9 mouse cellular contexts compared by ENCODE assay signal in genomic region chr5:29435491-29435890, GRCm38 (mm10). TPM values are rescaled to one million over a fixed set of nuclear protein-coding genes. Genes with fewer than 3 reads are reported as not detected.
DNase-seq lines count a peak whose midpoint lies in the region; ATAC-seq lines count a peak whose summit lies in the region.
"Had no signal": no experiment of that assay in that cellular context is flagged by ENCODE, and none has a peak within 500 bp of the region (broad histone marks: within the 10 kb centered on the region; RNA-seq: fewer than 3 reads in every experiment).

No protein-coding gene starts in this region.

- H3K9me3 ChIP-seq in heart, embryonic 14.5 days (ENCODE audit: control insufficient read depth, low read length) = no peaks in the 10 kb centered on the region
- no peaks in the 10 kb centered on the region for H3K9me3 ChIP-seq in hindbrain, embryonic 13.5 days
- no peaks in the 10 kb centered on the region for H3K9me3 ChIP-seq in midbrain, embryonic 13.5 days

- peak overlapping the region; percentile 87 for H3K9ac ChIP-seq in heart, embryonic 14.5 days (ENCODE audit: low read length)
- H3K9ac ChIP-seq in hindbrain, embryonic 13.5 days = peak overlapping the region; percentile 90
- H3K9ac ChIP-seq in midbrain, embryonic 13.5 days (replicated peaks) = peak overlapping the region; percentile 84

- peak overlapping the region; percentile 84 to 86 for H3K4me3 ChIP-seq in heart, embryonic 14.5 days (ENCODE audit: control insufficient read depth in 1 of 2, insufficient read depth in 1 of 2, low read depth in 1 of 2, low read length in 2 of 2)
- peak overlapping the region; percentile 95 for H3K4me3 ChIP-seq in hindbrain, embryonic 13.5 days
- peak overlapping the region; percentile 95 for H3K4me3 ChIP-seq in midbrain, embryonic 13.5 days (replicated peaks)

- H3K4me1 ChIP-seq in heart, embryonic 14.5 days (ENCODE audit: control insufficient read depth in 2 of 2, insufficient read depth in 2 of 2, low read length in 2 of 2) = peaks cover 8 to 13% of the 10 kb centered on the region in 2 experiments
- peaks cover 31% of the 10 kb centered on the region for H3K4me1 ChIP-seq in hindbrain, embryonic 13.5 days (replicated peaks)
- peaks cover 34% of the 10 kb centered on the region for H3K4me1 ChIP-seq in midbrain, embryonic 13.5 days (replicated peaks)

- H3K36me3 ChIP-seq in heart, embryonic 14.5 days (ENCODE audit: control insufficient read depth, insufficient read depth, low read length) = peaks cover 50% of the 10 kb centered on the region
- peaks cover 32% of the 10 kb centered on the region for H3K36me3 ChIP-seq in hindbrain, embryonic 13.5 days
- H3K36me3 ChIP-seq in midbrain, embryonic 13.5 days = peaks cover 40% of the 10 kb centered on the region

- peaks cover 6% of the 10 kb centered on the region; the same call in 1 of the 2 replicates for H3K27me3 ChIP-seq in heart, embryonic 14.5 days (ENCODE audit: control insufficient read depth, insufficient read depth, low read length)
- peaks cover 26% of the 10 kb centered on the region for H3K27me3 ChIP-seq in hindbrain, embryonic 13.5 days
- H3K27me3 ChIP-seq in midbrain, embryonic 13.5 days = peaks cover 17% of the 10 kb centered on the region

- H3K4me2 ChIP-seq in heart, embryonic 14.5 days (ENCODE audit: low read length) = peak overlapping the region; percentile 78
- H3K4me2 ChIP-seq in hindbrain, embryonic 13.5 days = peak overlapping the region; percentile 99
- peak overlapping the region; percentile 100 for H3K4me2 ChIP-seq in midbrain, embryonic 13.5 days (replicated peaks)

- no peak for ATAC-seq in heart, embryonic 14.5 days (ENCODE audit: insufficient number of reproducible peaks, insufficient read depth, low FRiP score, low read depth)
- no peak for ATAC-seq in hindbrain, embryonic 13.5 days (ENCODE audit: low FRiP score)
- ATAC-seq in midbrain, embryonic 13.5 days = no peak
- ATAC-seq in monocyte, adult 5-6 weeks (replicated peaks; ENCODE audit: insufficient number of reproducible peaks, low FRiP score, low TSS enrichment, poor library complexity, severe bottlenecking) = no peak

- H3K27ac ChIP-seq in heart, embryonic 14.5 days (replicated peaks in 1 of 2; ENCODE audit: control insufficient read depth in 1 of 2, insufficient read depth in 1 of 2, low read depth in 2 of 2, low read length in 2 of 2) = no peak overlapping the region
- no peak overlapping the region; the same call in 1 of the 2 replicates for H3K27ac ChIP-seq in hindbrain, embryonic 13.5 days
- no peak overlapping the region for H3K27ac ChIP-seq in midbrain, embryonic 13.5 days

- intact Hi-C loops in heart, postnatal 36 days (cut with DNase I) = no loop called here

- DNase-seq in heart, postnatal 36 days = no peak
- DNase-seq in ZHBTc4 (ENCODE audit: low read depth, low spot score) = peak; percentile 6
- DNase-seq in spleen, postnatal 36 days (ENCODE audit: low spot score in 2 of 2) = no peak
- no peak for DNase-seq in cerebellum, adult 11-12 months

- WGBS in heart, embryonic 14.5 days = 41% methylated on average over 8 of the region's 8 CpGs
- WGBS in hindbrain, embryonic 13.5 days = 55% methylated on average over 8 of the region's 8 CpGs
- WGBS in midbrain, embryonic 13.5 days = 56% methylated on average over 8 of the region's 8 CpGs

RNA-seq across cellular contexts. Expression of gene Nom1, which starts 1.0 kb away (rescaled TPM):
- 11.4 and 13.1 TPM in 2 replicates for polyA plus RNA-seq in heart, embryonic 14.5 days (2014; fragmentation: Nextera tagmentation; extraction: Ambion mirVana)
- total RNA-seq in heart, postnatal 36 days (2021) = 10 to 100 TPM; 12.9 to 13.3 TPM
- polyA plus RNA-seq in hindbrain, embryonic 13.5 days (2015; fragmentation: Nextera tagmentation; extraction: Ambion mirVana) = 21.7 and 22.2 TPM in 2 replicates
- polyA plus RNA-seq in midbrain, embryonic 13.5 days (2015; fragmentation: Nextera tagmentation; extraction: Ambion mirVana) = 19.2 and 20.8 TPM in 2 replicates
- 10.8 to 14.1 TPM (median 10.9 TPM) in 3 replicates for total RNA-seq in monocyte, adult 5-6 weeks (2017)

RNA-seq across cellular contexts. Expression of gene Mnx1, which starts 42.8 kb away (rescaled TPM):
- polyA plus RNA-seq in heart, embryonic 14.5 days (2014; fragmentation: Nextera tagmentation; extraction: Ambion mirVana) = not detected in 2 replicates
- not detected for total RNA-seq in heart, postnatal 36 days (2021)
- 0.31 and 0.48 TPM in 2 replicates for polyA plus RNA-seq in hindbrain, embryonic 13.5 days (2015; fragmentation: Nextera tagmentation; extraction: Ambion mirVana)
- not detected in 2 replicates for polyA plus RNA-seq in midbrain, embryonic 13.5 days (2015; fragmentation: Nextera tagmentation; extraction: Ambion mirVana)
- total RNA-seq in monocyte, adult 5-6 weeks (2017) = not detected in 3 replicates
- total RNA-seq: hematopoietic stem cell, adult 5-6 weeks had no signal

RNA-seq across cellular contexts. Expression of gene Lmbr1, which starts 57.3 kb away (rescaled TPM):
- polyA plus RNA-seq in heart, embryonic 14.5 days (2014; fragmentation: Nextera tagmentation; extraction: Ambion mirVana) = 19.7 and 21.2 TPM in 2 replicates
- 10 to 100 TPM; 12.5 to 15.2 TPM for total RNA-seq in heart, postnatal 36 days (2021)
- polyA plus RNA-seq in hindbrain, embryonic 13.5 days (2015; fragmentation: Nextera tagmentation; extraction: Ambion mirVana) = 30.7 and 30.9 TPM in 2 replicates
- polyA plus RNA-seq in midbrain, embryonic 13.5 days (2015; fragmentation: Nextera tagmentation; extraction: Ambion mirVana) = 28.0 and 29.9 TPM in 2 replicates
- total RNA-seq in monocyte, adult 5-6 weeks (2017) = 0.43 to 2.2 TPM (median 1.1 TPM) in 3 replicates
